Mouse (Mus musculus) MEL (cell line): ENCODE results near the gene Mrpl33. TPM values are rescaled to one million over a fixed set of nuclear protein-coding genes. Genes with fewer than 3 reads are reported as not detected.

Source experiments
- DNase-seq: peaks from one replicate; pipeline ENCODE4 v3.0.0; 2011; ENCODE audit warnings: low read depth, low spot score
- H3K27ac ChIP-seq: 2 replicates; pipeline ENCODE4 v1.5.1; 2012; ENCODE audit warnings: low read depth, mild to moderate bottlenecking, control low read depth, low read length, moderate library complexity; ENCODE audit not compliant: control insufficient read depth
- H3K27me3 ChIP-seq, 2 experiments: fragments of 150-350 bp in 1 of 2; sonication (generic) in 1 of 2; 2 replicates each; pipeline ENCODE4 v1.6.1; 2012; ENCODE audit warnings: low read length in 2 of 2, mild to moderate bottlenecking in 2 of 2, improper control_type of control experiment in 1 of 2, moderate library complexity in 1 of 2; ENCODE audit not compliant: insufficient read depth in 2 of 2, control insufficient read depth in 1 of 2
- H3K36me3 ChIP-seq, 2 experiments: 2 replicates each; pipeline ENCODE4 v1.6.1; 2012 to 2014; ENCODE audit warnings: low read length in 2 of 2, improper control_type of control experiment in 1 of 2, inconsistent platforms in 1 of 2, mild to moderate bottlenecking in 1 of 2; ENCODE audit not compliant: insufficient read depth in 2 of 2, control insufficient read depth in 1 of 2
- H3K4me1 ChIP-seq, 2 experiments: fragments of 150-350 bp in 1 of 2; sonication (generic) in 1 of 2; 2 replicates each; pipeline ENCODE4 v1.6.1; 2012; ENCODE audit warnings: low read length in 2 of 2, improper control_type of control experiment in 1 of 2, mild to moderate bottlenecking in 1 of 2; ENCODE audit not compliant: insufficient read depth in 2 of 2, control insufficient read depth in 1 of 2
- H3K4me3 ChIP-seq, 2 experiments: fragments of 150-350 bp in 1 of 2; sonication (generic) in 1 of 2; 2 replicates each; pipeline ENCODE4 v1.5.1; 2012; ENCODE audit warnings: low read depth in 2 of 2, low read length in 2 of 2, mild to moderate bottlenecking in 2 of 2, moderate library complexity in 2 of 2, control low read depth in 1 of 2, improper control_type of control experiment in 1 of 2; ENCODE audit not compliant: control insufficient read depth in 1 of 2, insufficient read depth in 1 of 2
- H3K79me2 ChIP-seq: 2 replicates; pipeline ENCODE4 v1.6.1; 2012; ENCODE audit warnings: mild to moderate bottlenecking, low read length, moderate library complexity; ENCODE audit not compliant: control insufficient read depth, poor library complexity, insufficient read depth
- H3K9ac ChIP-seq: 2 replicates; pipeline ENCODE4 v1.6.1; 2012; ENCODE audit warnings: low read depth, mild to moderate bottlenecking, control low read depth, low read length, moderate library complexity; ENCODE audit not compliant: control insufficient read depth, poor library complexity, severe bottlenecking
- H3K9me3 ChIP-seq: fragments of 150-350 bp; sonication (generic); replicated peaks from 2 replicates; pipeline ENCODE4 v1.6.1; 2012; ENCODE audit warnings: mild to moderate bottlenecking, low read length, improper control_type of control experiment, moderate library complexity; ENCODE audit not compliant: insufficient read depth
- BHLHE40 ChIP-seq: IDR thresholded peaks from 2 replicates; pipeline ENCODE4 v1.6.1; 2012; ENCODE audit warnings: low read depth, mild to moderate bottlenecking, inconsistent platforms, low read length, improper control_type of control experiment, borderline replicate concordance
- CHD1 ChIP-seq: IDR thresholded peaks from 2 replicates; pipeline ENCODE4 v1.6.1; 2012; ENCODE audit warnings: low read depth, mild to moderate bottlenecking, inconsistent platforms, low read length, improper control_type of control experiment
- CHD2 ChIP-seq: IDR thresholded peaks from 2 replicates; pipeline ENCODE4 v1.6.1; 2011; ENCODE audit warnings: low read length, improper control_type of control experiment
- E2F4 ChIP-seq: IDR thresholded peaks from 2 replicates; pipeline ENCODE4 v1.6.1; 2011; ENCODE audit warnings: low read depth, low read length, improper control_type of control experiment, borderline replicate concordance
- ELF1 ChIP-seq: IDR thresholded peaks from 2 replicates; pipeline ENCODE4 v1.6.1; 2014; ENCODE audit warnings: low read depth, mild to moderate bottlenecking, inconsistent platforms, low read length, improper control_type of control experiment, moderate library complexity
- EP300 ChIP-seq, 2 experiments: IDR thresholded peaks; 2 replicates each; pipeline ENCODE4 v1.6.1; 2011; ENCODE audit warnings: improper control_type of control experiment in 2 of 2, low read length in 2 of 2, low read depth in 1 of 2, mild to moderate bottlenecking in 1 of 2
- ETS1 ChIP-seq: IDR thresholded peaks from 2 replicates; pipeline ENCODE4 v1.6.1; 2012; ENCODE audit warnings: low read depth, mild to moderate bottlenecking, inconsistent platforms, low read length, improper control_type of control experiment, moderate library complexity
- GATA1 ChIP-seq: IDR thresholded peaks from 2 replicates; pipeline ENCODE4 v1.6.1; 2011; ENCODE audit warnings: low read depth, low read length, improper control_type of control experiment
- HCFC1 ChIP-seq: IDR thresholded peaks from 2 replicates; pipeline ENCODE4 v1.6.1; 2012; ENCODE audit warnings: low read depth, mild to moderate bottlenecking, inconsistent platforms, low read length, improper control_type of control experiment, moderate library complexity
- JUND ChIP-seq: IDR thresholded peaks from 2 replicates; pipeline ENCODE4 v1.6.1; 2011; ENCODE audit warnings: low read depth, mild to moderate bottlenecking, improper control_type of control experiment, low read length
- KAT2A ChIP-seq: conservative IDR thresholded peaks from 2 replicates; pipeline ENCODE4 v1.6.1; 2012; ENCODE audit warnings: low read depth, low read length, improper control_type of control experiment, inconsistent platforms
- MAFK ChIP-seq: IDR thresholded peaks from 2 replicates; pipeline ENCODE4 v1.6.1; 2011; ENCODE audit warnings: low read depth, mild to moderate bottlenecking, low read length, improper control_type of control experiment, borderline replicate concordance
- MAX ChIP-seq: IDR thresholded peaks from 2 replicates; pipeline ENCODE4 v1.6.1; 2011; ENCODE audit warnings: low read length, improper control_type of control experiment
- MAZ ChIP-seq: IDR thresholded peaks from 2 replicates; pipeline ENCODE4 v1.6.1; 2012; ENCODE audit warnings: low read depth, mild to moderate bottlenecking, inconsistent platforms, low read length, improper control_type of control experiment
- MEF2A ChIP-seq: IDR thresholded peaks from 2 replicates; pipeline ENCODE4 v1.6.1; 2014; ENCODE audit warnings: low read depth, mild to moderate bottlenecking, inconsistent platforms, low read length, improper control_type of control experiment; ENCODE audit not compliant: poor library complexity, insufficient replicate concordance, severe bottlenecking; ENCODE audit errors: extremely low read depth
- MXI1 ChIP-seq: IDR thresholded peaks from 2 replicates; pipeline ENCODE4 v1.6.1; 2011; ENCODE audit warnings: mild to moderate bottlenecking, low read depth, low read length, improper control_type of control experiment
- MYB ChIP-seq: IDR thresholded peaks from 2 replicates; pipeline ENCODE4 v1.6.1; 2011; ENCODE audit warnings: mild to moderate bottlenecking, low read depth, low read length, improper control_type of control experiment
- MYC ChIP-seq: IDR thresholded peaks from 2 replicates; pipeline ENCODE4 v1.6.1; 2011; ENCODE audit warnings: low read depth, mild to moderate bottlenecking, low read length, improper control_type of control experiment, moderate library complexity
- NELFE ChIP-seq: IDR thresholded peaks from 2 replicates; pipeline ENCODE4 v1.6.1; 2011; ENCODE audit warnings: low read depth, low read length, improper control_type of control experiment
- NRF1 ChIP-seq: IDR thresholded peaks from 2 replicates; pipeline ENCODE4 v1.6.1; 2014; ENCODE audit warnings: low read depth, mild to moderate bottlenecking, inconsistent platforms, low read length, improper control_type of control experiment, moderate library complexity; ENCODE audit not compliant: poor library complexity, insufficient read depth, severe bottlenecking
- POLR2A ChIP-seq, 2 experiments: IDR thresholded peaks; 2 replicates each; pipeline ENCODE4 v1.6.1; 2011 to 2012; ENCODE audit warnings: low read length in 2 of 2, mild to moderate bottlenecking in 2 of 2, control low read depth in 1 of 2, improper control_type of control experiment in 1 of 2, low read depth in 1 of 2, moderate library complexity in 1 of 2; ENCODE audit not compliant: control insufficient read depth in 1 of 2, insufficient read depth in 1 of 2, poor library complexity in 1 of 2
- POLR2AphosphoS2 ChIP-seq: IDR thresholded peaks from 2 replicates; pipeline ENCODE4 v1.6.1; 2011; ENCODE audit warnings: low read length, improper control_type of control experiment
- RAD21 ChIP-seq: IDR thresholded peaks from 2 replicates; pipeline ENCODE4 v1.6.1; 2011; ENCODE audit warnings: mild to moderate bottlenecking, low read depth, low read length, improper control_type of control experiment
- SIN3A ChIP-seq: IDR thresholded peaks from 2 replicates; pipeline ENCODE4 v1.6.1; 2012; ENCODE audit warnings: low read length, improper control_type of control experiment, inconsistent platforms
- SMC3 ChIP-seq: IDR thresholded peaks from 2 replicates; pipeline ENCODE4 v1.6.1; 2011; ENCODE audit warnings: low read depth, low read length, improper control_type of control experiment
- UBTF ChIP-seq: IDR thresholded peaks from 2 replicates; pipeline ENCODE4 v1.6.1; 2012; ENCODE audit warnings: low read depth, mild to moderate bottlenecking, inconsistent platforms, low read length, improper control_type of control experiment, moderate library complexity, borderline replicate concordance; ENCODE audit not compliant: insufficient read depth
- USF1 ChIP-seq: IDR thresholded peaks from 2 replicates; pipeline ENCODE4 v1.6.1; 2014; ENCODE audit warnings: low read depth, mild to moderate bottlenecking, inconsistent platforms, low read length, improper control_type of control experiment, moderate library complexity
- USF2 ChIP-seq, 2 experiments: IDR thresholded peaks; 2 replicates each; pipeline ENCODE4 v1.6.1; 2011 to 2012; ENCODE audit warnings: improper control_type of control experiment in 2 of 2, low read length in 2 of 2, borderline replicate concordance in 1 of 2, inconsistent platforms in 1 of 2, low read depth in 1 of 2, mild to moderate bottlenecking in 1 of 2; ENCODE audit not compliant: insufficient read depth in 1 of 2
- ZC3H11A ChIP-seq: IDR thresholded peaks from 2 replicates; pipeline ENCODE4 v1.6.1; 2012; ENCODE audit warnings: low read depth, mild to moderate bottlenecking, inconsistent platforms, low read length, improper control_type of control experiment
- ZKSCAN1 ChIP-seq: IDR thresholded peaks from 2 replicates; pipeline ENCODE4 v1.6.1; 2012; ENCODE audit warnings: low read depth, mild to moderate bottlenecking, inconsistent platforms, low read length, improper control_type of control experiment, moderate library complexity
- polyA plus RNA-seq, 2 experiments: library from polyadenylated mRNA; stranded (reverse) in 1 of 2; unstranded in 1 of 2; fragments of >175 nt in 1 of 2; fragments of >200 nt in 1 of 2; gene quantifications; 2 replicates each; pipeline versions ENCODE4 v1.2.1 to v1.2.4; 2012; ENCODE audit warnings: low replicate concordance in 2 of 2, low read depth in 1 of 2; ENCODE audit not compliant: insufficient read length in 2 of 2, insufficient read depth in 1 of 2, missing spikeins in 1 of 2
- total RNA-seq: library from RNA; depleted of rRNA; stranded (reverse); fragments of 300-350 nt; gene quantifications from 2 replicates; pipeline ENCODE4 v1.2.3, GENCODE M21; 2012

Gene Mrpl33
- total and polyA plus RNA-seq, 3 experiments, result 158 to 249 TPM; not detected in 1

DNA sequence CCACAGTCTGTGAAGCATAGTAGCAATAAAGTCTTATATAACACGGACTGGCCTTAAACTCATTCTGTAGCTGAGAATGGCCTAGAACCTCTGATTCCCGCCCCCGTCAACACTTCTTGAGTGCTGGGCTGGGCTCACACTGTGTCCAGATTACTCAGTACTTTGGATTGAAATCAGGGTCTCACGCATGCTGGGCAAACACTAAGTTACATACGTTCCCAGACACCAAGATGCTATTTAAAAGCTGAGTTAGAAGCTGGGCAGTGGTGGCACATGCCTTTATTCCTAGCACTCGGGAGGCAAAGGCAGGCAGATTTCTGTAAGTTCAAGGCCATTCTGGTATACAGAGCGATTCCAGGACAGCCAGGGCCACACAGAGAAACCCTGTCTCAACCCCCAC, 1.4 kb downstream of the Mrpl33 start:
- Histone ChIP-seq H3K9ac (peak overlapping the region; percentile 81), H3K36me3 (peaks cover 0 to 55% of the 10 kb centered on the region in 2 experiments; a peak in 3 of 4 replicates), H3K27ac (peak overlapping the region; percentile 88), H3K79me2 (peaks cover 31% of the 10 kb centered on the region), H3K27me3 (no peaks in the 10 kb centered on the region), H3K4me3 (peak overlapping the region; percentile 72 to 86), H3K9me3 (no peaks in the 10 kb centered on the region), H3K4me1 (peaks cover 20 to 64% of the 10 kb centered on the region in 2 experiments)
- TF ChIP-seq BHLHE40 (no peak), NRF1 (no peak), RAD21 (no peak), POLR2AphosphoS2 (no peak)
- peak; percentile 43 for DNase-seq

DNA sequence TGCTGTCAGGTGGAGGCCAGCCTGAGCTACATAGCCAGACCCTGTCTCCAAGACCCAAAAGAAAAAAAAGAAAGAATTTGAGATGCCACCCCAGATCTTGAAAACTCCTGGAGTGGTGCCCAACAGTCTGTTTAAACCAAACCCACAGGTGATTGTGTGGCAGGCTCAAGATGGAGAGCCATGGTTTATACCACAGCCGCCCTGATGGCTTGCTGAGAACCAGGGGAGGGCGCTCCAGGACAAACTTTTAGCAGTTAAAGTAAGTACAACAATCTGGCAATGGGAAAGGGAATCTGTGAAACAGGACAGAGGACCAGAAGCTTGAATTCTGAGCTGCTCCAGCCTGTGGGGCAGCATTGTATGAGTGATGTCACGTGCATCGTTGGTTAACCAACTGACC, 1.8 kb downstream of the Mrpl33 start:
- Histone ChIP-seq H3K9ac (peak overlapping the region; percentile 81), H3K27me3 (no peaks in the 10 kb centered on the region), H3K9me3 (no peaks in the 10 kb centered on the region), H3K36me3 (peaks cover 3 to 58% of the 10 kb centered on the region in 2 experiments; a peak in 3 of 4 replicates), H3K4me1 (peaks cover 22 to 64% of the 10 kb centered on the region in 2 experiments), H3K4me3 (peak overlapping the region in 1 of 2 experiments; percentile 72; a peak in 2 of 4 replicates), H3K27ac (peak overlapping the region; percentile 88), H3K79me2 (peaks cover 31% of the 10 kb centered on the region)
- peak; percentile 87 for DNase-seq
- no peak for TF ChIP-seq USF2 (IDR thresholded peaks at IDR 0.05; ENCODE audit: borderline replicate concordance in 1 of 2, insufficient read depth in 1 of 2, low read depth in 1 of 2, low read length in 2 of 2)
- TF ChIP-seq POLR2AphosphoS2, result no peak
- TF ChIP-seq RAD21, result peak; percentile 93
- TF ChIP-seq MAX, result no peak
- no peak for TF ChIP-seq MAFK
- no peak for TF ChIP-seq USF1
- no peak for TF ChIP-seq NELFE
- TF ChIP-seq GATA1, result no peak
- no peak for TF ChIP-seq E2F4
- TF ChIP-seq SMC3, result peak; percentile 90
- no peak for TF ChIP-seq CHD1
- no peak for TF ChIP-seq KAT2A
- TF ChIP-seq NRF1, result no peak
- no peak; the same call in 1 of the 2 replicates for TF ChIP-seq ETS1
- TF ChIP-seq UBTF, result no peak
- 0 out of 2 replicates have a peak, but pooled peaks have one; percentile 24 for TF ChIP-seq MAZ
- TF ChIP-seq EP300 (IDR thresholded peaks at IDR 0.05; ENCODE audit: low read depth in 1 of 2, low read length in 2 of 2), result no peak; a peak in 1 of 4 replicates
- no peak for TF ChIP-seq BHLHE40
- TF ChIP-seq MYB, result no peak
- TF ChIP-seq ZKSCAN1, result no peak
- no peak for TF ChIP-seq ELF1
- 0 out of 4 replicates have a peak, but pooled peaks of 1 of the 2 experiments have one; percentile 31 for TF ChIP-seq POLR2A (IDR thresholded peaks at IDR 0.05; ENCODE audit: control insufficient read depth in 1 of 2, insufficient read depth in 1 of 2, low read depth in 1 of 2, low read length in 2 of 2, poor library complexity in 1 of 2)
- TF ChIP-seq CHD2, result no peak
- 0 out of 2 replicates have a peak, but pooled peaks have one; percentile 31 for TF ChIP-seq HCFC1
- peak; percentile 74 for TF ChIP-seq SIN3A
- TF ChIP-seq MEF2A, result no peak
- TF ChIP-seq MXI1, result peak; percentile 60
- peak; percentile 95 for TF ChIP-seq ZC3H11A
- TF ChIP-seq MYC, result no peak
- TF ChIP-seq JUND, result no peak
